Mouse (Mus musculus) colon, adult 2 months (tissue): ENCODE measurements around the gene Magee1. TPM values are rescaled to one million over a fixed set of nuclear protein-coding genes. Genes with fewer than 3 reads are reported as not detected.

Experiments
- polyA plus RNA-seq: library from polyadenylated mRNA; depleted of rRNA; stranded (reverse); fragments of >200 nt; gene quantifications from 2 replicates; pipeline ENCODE4 v1.2.3, GENCODE M21; 2012; rRNA removed

Gene Magee1
- polyA plus RNA-seq = 5.9 and 6.5 TPM in 2 replicates

DNA sequence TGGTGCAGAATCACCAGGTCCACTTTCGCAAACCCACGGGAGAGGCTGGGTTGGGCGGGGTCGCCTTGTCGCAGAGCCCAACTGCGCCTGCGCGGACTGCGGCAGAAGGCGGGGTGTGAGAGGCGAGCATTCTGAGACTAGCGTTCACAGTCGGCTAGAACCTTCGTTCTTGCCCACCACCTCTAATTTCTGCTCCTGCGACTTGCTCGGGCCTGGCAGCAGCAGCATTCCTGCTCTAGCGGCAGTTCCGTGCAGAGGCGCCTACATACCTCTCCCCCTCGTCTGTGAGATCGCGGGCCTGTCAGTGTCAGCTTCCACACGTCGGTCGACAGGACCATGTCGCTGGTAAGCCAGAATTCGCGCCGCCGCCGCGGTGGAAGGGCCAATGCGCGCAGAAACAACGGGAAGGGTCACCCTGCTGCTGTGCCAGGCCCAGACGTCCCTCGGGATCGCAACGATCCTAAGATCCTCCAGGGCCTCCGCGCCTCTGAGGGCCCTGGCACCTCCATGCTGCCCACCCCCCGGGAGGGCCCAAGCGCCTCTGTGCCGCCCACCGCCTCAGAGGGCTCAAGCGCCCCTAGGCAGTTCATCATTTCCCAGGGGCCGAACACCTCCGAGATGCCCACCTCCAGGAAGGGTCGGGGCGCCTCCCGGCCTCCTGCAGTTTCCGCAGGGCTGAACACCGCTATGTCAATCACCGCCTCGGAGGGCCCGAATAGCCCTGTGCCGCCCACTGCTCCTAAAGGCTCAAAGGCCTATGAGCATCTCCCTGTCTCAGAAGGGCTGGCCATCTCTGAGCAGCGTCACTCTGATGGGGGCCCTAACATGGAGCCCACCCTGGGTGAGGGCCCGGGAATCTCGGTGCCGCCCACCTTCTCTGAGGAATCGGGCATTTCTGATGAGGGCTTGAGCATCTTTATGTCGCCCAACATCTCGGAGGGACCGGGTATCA is at the start of gene Magee1:
TSS of gene Magee1 (plus strand) at position 104 of the 952 bp plus-strand sequence.

GRCm38 (mm10) chrX:105079615-105080092 is 40.5 kb upstream of the Magee1 start, which contains the start of gene Pbdc1:
Pbdc1 (plus strand) TSS chrX:105079756.

Other genes with a start within 250 kb of the Magee1 start
- 5.6 and 6.9 TPM in 2 replicates for gene Pbdc1, start 40.6 kb upstream of the Magee1 start, polyA plus RNA-seq